Mouse (Mus musculus): ENCODE data around the gene Spcs1. TPM values are rescaled to one million over a fixed set of nuclear protein-coding genes. Genes with fewer than 3 reads are reported as not detected.

The Spcs1 gene
- polyA plus RNA-seq (2016; fragmentation: Nextera tagmentation; extraction: Ambion mirVana), result 296 and 308 TPM in 2 replicates

DNA sequence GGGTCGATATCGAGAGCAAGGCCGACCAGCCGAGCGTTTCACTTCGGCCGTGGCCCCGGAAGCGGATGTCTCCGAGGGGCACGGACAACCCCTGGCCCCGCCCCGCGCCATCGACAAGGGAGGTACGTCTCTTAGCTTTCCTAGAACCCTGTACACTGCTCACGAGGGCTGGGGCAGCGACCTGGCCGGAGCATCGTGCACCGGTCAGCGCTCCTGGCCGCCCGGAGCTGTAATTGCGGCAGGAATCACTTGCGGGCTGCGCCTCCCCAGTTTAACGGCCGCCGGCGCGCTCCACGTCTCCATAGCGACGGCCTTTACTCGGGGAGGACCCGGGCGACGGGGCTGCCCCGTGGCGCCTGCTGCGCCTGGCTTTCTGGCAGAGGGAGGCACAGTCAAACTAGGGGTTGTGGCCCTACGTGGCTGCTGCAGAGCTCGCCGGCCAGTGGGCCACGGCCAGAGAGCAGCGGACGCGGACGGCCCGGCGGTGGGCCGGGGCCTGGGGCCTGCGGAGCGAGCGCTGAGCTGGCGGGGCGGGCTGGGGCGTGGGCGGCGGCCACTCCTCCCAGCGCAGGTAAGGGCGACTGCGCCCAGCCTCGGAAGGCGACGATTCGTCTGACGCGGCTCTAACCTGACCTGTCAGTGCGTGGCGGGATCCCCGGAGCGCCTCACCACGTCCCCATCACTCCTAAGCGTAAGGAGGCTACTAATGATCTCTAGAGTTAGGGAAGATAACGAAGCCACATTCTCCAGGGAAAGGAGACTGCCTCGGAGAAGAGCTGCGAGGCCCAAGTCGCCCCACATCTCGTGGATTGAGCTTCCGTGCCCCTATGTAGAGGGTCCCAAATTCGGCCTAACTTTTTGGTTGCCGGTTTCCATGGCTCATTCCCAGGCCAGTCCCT, at the start of gene Spcs1, which contains the start of gene Glt8d1:
Gene Spcs1 (minus strand): TSS at position 366 of the 899 bp plus-strand sequence.
Gene Glt8d1 (plus strand): TSS at position 94 of the 899 bp plus-strand sequence.
- peak within 1 kb of the TSS; percentile 89 for H3K4me2 ChIP-seq
- H3K4me3 ChIP-seq, result peak within 1 kb of the TSS; percentile 91
- no peaks in the 10 kb centered on the region for H3K27me3 ChIP-seq (replicated peaks)
- H3K9ac ChIP-seq, result peak within 1 kb of the TSS; percentile 84
- H3K36me3 ChIP-seq, result peaks cover 24% of the 10 kb centered on the region
- H3K4me1 ChIP-seq, result peaks cover 36% of the 10 kb centered on the region
- H3K27ac ChIP-seq, result peak within 1 kb of the TSS; percentile 94
- under 1% methylated on average over 84 of the region's 84 CpGs for WGBS (ENCODE audit: insufficient replicate concordance)
- ATAC-seq, result peak; percentile 88
- no peaks in the 10 kb centered on the region for H3K9me3 ChIP-seq (replicated peaks)

DNA sequence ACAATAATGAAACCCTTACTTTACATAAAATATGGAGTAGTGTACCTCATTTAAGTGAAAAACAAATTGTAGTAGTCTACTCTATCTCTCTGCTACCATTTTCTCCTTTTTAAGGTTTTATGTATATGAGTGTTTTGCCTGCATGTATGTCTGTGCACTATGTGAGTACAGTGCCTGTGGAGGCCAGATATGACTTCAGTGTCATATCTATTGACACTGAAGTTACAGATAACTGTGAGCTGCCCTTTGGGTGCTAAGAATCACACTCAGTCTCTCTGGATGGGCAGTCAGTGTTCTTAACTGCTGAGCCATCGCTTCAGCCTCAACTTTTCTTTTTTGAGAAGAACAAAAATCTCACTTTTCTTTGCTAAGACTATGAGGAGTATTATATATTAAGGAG, 44.3 kb upstream of the Spcs1 start:
- peak; percentile 100 for ATAC-seq
- WGBS (ENCODE audit: insufficient replicate concordance), result 39% methylated on average over 1 of the region's 1 CpGs
- Histone ChIP-seq H3K4me2 (peak overlapping the region; percentile 47), H3K9ac (no peak overlapping the region), H3K36me3 (peaks cover 77% of the 10 kb centered on the region), H3K9me3 (replicated peaks) (no peaks in the 10 kb centered on the region), H3K27ac (peak overlapping the region; percentile 95), H3K4me3 (no peak overlapping the region), H3K27me3 (replicated peaks) (no peaks in the 10 kb centered on the region), H3K4me1 (peaks cover 27% of the 10 kb centered on the region)

DNA sequence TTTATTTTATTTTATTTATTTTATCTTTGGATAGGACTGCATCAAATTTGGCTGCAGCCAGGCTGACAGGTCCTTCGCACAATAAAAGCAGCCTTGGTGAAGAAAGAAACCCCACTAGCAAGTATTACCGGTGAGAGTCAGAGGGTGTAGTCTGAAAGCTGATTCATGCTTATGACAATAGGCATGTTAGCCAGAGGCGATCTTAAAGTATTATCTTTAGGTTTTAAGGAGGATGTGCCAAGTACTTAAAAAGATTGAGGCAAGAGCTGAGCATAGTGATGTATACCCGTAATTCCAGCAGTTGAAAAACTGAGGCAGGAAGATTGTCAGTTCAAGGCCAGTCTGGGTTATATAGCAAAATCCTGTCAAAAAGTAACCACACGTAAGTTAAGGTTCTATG, 43.8 kb upstream of the Spcs1 start:
- Histone ChIP-seq H3K4me3 (no peak overlapping the region), H3K9me3 (replicated peaks) (no peaks in the 10 kb centered on the region), H3K4me1 (peaks cover 27% of the 10 kb centered on the region), H3K36me3 (peaks cover 76% of the 10 kb centered on the region), H3K9ac (peak overlapping the region; percentile 50; the same call in 1 of the 2 replicates), H3K4me2 (peak overlapping the region; percentile 47), H3K27me3 (replicated peaks) (no peaks in the 10 kb centered on the region), H3K27ac (peak overlapping the region; percentile 95)
- ATAC-seq, result peak; percentile 52
- WGBS (ENCODE audit: insufficient replicate concordance), result 60% methylated on average over 5 of the region's 5 CpGs

DNA sequence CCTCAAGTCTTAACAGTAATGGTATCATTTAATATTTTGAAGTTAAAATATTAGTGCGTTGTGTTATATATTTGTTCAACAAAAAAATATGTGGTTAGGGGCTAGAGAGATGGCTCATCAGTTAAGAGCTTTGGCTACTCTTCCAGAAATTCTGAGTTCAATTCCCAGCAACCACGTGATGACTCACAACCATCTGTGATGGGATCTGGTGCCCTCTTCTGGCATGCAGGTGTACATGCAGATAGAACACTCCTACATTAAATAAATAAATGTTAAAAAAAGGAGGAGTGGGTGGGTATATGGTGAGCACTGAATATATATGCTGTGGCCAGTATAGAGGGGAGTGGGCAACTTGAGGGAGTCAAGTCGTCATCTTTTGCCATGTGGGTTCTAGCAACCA, 24.3 kb upstream of the Spcs1 start:
- ATAC-seq, result no peak

DNA sequence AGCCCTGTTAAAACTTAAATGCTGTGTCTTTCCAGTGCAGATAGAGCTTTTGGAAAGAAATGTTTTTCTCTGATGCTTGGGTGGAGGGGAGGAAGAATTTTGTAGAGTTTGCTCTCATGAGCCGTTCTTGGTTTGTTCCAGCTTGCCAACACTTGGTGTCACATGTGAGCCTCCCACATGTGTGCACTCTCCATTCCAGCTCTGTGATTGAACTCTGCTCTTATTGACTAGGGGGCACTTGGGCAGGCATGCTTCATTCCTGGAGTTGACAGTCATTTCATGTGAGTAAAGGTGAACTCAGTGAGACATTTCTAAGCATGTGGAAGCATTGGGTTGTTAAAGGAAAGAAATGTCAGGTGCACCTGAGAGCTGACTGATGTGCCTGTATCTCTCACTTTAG, 21.1 kb upstream of the Spcs1 start:
- ATAC-seq, result no peak
- peaks cover 57% of the 10 kb centered on the region for H3K36me3 ChIP-seq
- H3K27me3 ChIP-seq (replicated peaks), result no peaks in the 10 kb centered on the region
- 58% methylated on average over 1 of the region's 1 CpGs for WGBS (ENCODE audit: insufficient replicate concordance)
- H3K4me1 ChIP-seq, result peaks cover 46% of the 10 kb centered on the region
- H3K4me3 ChIP-seq, result no peak overlapping the region
- no peaks in the 10 kb centered on the region for H3K9me3 ChIP-seq (replicated peaks)
- H3K9ac ChIP-seq, result no peak overlapping the region
- peak overlapping the region; percentile 9; the same call in 1 of the 2 replicates for H3K27ac ChIP-seq
- no peak overlapping the region for H3K4me2 ChIP-seq

More for the DNA sequence above, 24.3 kb upstream of the Spcs1 start:
- no peak overlapping the region for H3K4me3 ChIP-seq
- 75% methylated on average over 3 of the region's 3 CpGs for WGBS (ENCODE audit: insufficient replicate concordance)
- H3K9me3 ChIP-seq (replicated peaks), result no peaks in the 10 kb centered on the region
- no peaks in the 10 kb centered on the region for H3K27me3 ChIP-seq (replicated peaks)
- H3K4me2 ChIP-seq, result no peak overlapping the region
- H3K27ac ChIP-seq, result no peak overlapping the region
- no peak overlapping the region for H3K9ac ChIP-seq
- peaks cover 28% of the 10 kb centered on the region for H3K4me1 ChIP-seq
- H3K36me3 ChIP-seq, result peaks cover 83% of the 10 kb centered on the region

DNA sequence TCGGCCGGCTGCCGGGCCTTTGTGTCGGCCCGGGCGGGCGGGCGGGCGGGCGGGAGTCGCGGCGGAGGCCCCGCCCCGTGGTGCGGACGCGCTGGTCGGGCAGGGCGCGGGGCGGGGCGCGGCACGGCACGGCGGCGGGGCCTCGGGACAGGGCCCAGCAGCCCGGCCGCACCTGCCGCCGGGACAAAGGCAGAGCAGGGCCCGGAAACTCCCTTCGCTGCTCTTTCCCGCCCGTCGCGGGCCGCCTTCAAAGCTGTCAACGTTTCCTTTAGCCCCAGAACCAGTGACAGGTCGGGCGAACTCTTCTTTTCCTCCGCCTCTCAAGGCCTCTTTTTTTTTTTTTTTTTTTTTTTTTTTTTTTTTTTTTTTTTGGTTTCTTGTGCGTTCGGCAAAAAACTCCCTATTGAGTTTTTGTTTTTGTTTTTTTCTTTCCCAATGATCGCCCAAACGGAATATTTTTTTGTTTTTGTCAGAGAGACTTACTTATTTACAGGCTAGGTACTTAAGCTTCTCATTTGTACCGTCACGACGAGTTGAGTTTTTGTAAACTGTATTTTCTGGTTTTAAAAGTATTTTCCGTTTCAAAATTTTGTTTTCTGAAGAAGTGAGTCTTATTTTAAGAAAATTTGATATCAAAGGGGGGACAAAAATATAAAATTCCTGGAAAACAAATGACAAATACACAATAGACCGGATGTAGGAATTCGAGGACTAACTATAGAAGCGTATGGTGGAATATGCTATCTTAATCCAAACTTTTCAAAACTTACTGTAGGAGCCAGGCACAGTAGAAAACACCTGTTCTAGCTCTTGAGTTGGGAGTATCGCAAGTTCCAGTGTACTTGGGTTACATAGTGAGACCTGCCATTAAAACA, 18.1 kb upstream of the Spcs1 start:
- Histone ChIP-seq H3K27ac (peak overlapping the region; percentile 99), H3K9me3 (replicated peaks) (no peaks in the 10 kb centered on the region), H3K4me2 (peak overlapping the region; percentile 79), H3K4me3 (peak overlapping the region; percentile 79), H3K27me3 (replicated peaks) (no peaks in the 10 kb centered on the region), H3K4me1 (peaks cover 60% of the 10 kb centered on the region), H3K9ac (peak overlapping the region; percentile 89), H3K36me3 (peaks cover 57% of the 10 kb centered on the region)
- peak; percentile 93 for ATAC-seq
- 4% methylated on average over 41 of the region's 56 CpGs for WGBS (ENCODE audit: insufficient replicate concordance)

DNA sequence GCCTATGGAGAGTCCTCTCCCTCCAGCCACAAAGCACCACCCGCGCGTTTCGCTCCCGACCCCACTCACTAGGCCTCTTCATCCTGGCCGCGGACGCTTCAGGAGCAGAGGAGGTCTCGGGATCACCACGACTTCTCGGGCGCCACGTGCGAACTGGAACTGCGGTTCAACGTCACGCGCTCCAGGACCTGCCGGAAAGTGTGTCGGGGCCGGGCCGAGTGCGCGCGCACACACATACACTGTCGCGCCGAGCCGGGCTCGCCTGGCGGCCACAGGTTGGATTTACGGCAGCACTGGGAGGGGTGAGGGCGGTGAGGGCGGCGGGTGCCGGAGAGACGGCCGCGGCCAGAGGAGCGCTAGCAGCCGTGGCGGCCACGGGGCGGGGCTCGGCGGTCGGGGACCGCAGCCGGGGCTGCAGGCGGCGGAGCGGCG, 17.4 kb upstream of the Spcs1 start, which contains the start of the genes Pbrm1 and Gnl3:
Gene Pbrm1 (plus strand): TSS at position 279 of the 432 bp plus-strand sequence.
Gene Gnl3 (minus strand): TSS at position 293 of the 432 bp plus-strand sequence.
- Histone ChIP-seq H3K4me2 (peak within 1 kb of the TSS; percentile 95), H3K9me3 (replicated peaks) (no peaks in the 10 kb centered on the region), H3K4me3 (peak within 1 kb of the TSS; percentile 79), H3K9ac (peak within 1 kb of the TSS; percentile 89), H3K27me3 (replicated peaks) (no peaks in the 10 kb centered on the region), H3K27ac (peak within 1 kb of the TSS; percentile 99), H3K36me3 (peaks cover 58% of the 10 kb centered on the region), H3K4me1 (peaks cover 57% of the 10 kb centered on the region)
- WGBS (ENCODE audit: insufficient replicate concordance), result 2% methylated on average over 43 of the region's 53 CpGs
- peak; percentile 87 for ATAC-seq

DNA sequence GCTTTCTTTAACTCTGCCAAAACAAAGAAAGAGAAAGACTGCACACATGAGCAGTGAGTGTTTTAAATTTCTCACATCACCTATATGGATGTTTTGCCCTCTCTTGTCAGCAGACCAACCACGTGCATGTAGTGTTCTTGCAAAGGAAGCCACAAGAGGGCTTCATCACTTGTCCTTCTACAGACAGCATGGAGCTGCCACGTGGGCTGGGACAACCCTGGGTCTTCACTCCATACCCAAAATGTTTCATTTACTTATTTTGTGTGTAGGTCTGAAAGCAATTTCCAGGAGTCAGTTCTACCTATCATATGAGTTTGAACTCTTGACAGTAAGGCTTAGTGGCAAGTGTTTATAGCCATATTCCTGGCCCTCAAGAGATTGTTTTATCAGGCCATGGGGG, 16.4 kb upstream of the Spcs1 start:
- H3K9me3 ChIP-seq (replicated peaks), result no peaks in the 10 kb centered on the region
- H3K27me3 ChIP-seq (replicated peaks), result no peaks in the 10 kb centered on the region
- peaks cover 60% of the 10 kb centered on the region for H3K36me3 ChIP-seq
- peak overlapping the region; percentile 79 for H3K4me3 ChIP-seq
- H3K4me2 ChIP-seq, result peak overlapping the region; percentile 95
- no peak for ATAC-seq
- 0% methylated on average over 2 of the region's 2 CpGs for WGBS (ENCODE audit: insufficient replicate concordance)
- H3K27ac ChIP-seq, result peak overlapping the region; percentile 99
- peak overlapping the region; percentile 89 for H3K9ac ChIP-seq
- H3K4me1 ChIP-seq, result peaks cover 53% of the 10 kb centered on the region

DNA sequence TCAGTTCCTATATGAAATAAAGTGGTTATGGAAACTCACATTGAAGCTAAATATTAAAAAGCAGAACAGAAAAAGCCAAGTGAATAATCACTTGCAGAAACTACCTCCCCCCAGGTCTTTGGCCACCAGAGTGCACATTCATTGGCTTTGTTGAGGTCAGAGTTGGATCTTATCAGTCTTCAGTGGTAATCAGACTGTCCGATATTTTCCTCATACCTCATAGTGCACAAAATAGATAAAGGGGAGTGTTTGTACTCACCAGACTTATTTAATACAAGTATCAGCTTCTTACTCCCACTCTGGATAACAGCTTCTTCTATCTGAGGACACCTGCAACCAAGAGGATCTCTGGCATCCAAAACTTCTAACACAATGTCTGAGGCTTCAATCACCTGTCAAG, 14.6 kb upstream of the Spcs1 start:
- Histone ChIP-seq H3K9ac (peak overlapping the region; percentile 89; the same call in 1 of the 2 replicates), H3K4me2 (peak overlapping the region; percentile 95), H3K27ac (peak overlapping the region; percentile 99), H3K9me3 (replicated peaks) (no peaks in the 10 kb centered on the region), H3K36me3 (peaks cover 68% of the 10 kb centered on the region), H3K4me1 (peaks cover 37% of the 10 kb centered on the region), H3K4me3 (peak overlapping the region; percentile 79; the same call in 1 of the 2 replicates), H3K27me3 (replicated peaks) (no peaks in the 10 kb centered on the region)
- 30% methylated on average over 1 of the region's 1 CpGs for WGBS (ENCODE audit: insufficient replicate concordance)
- no peak for ATAC-seq

DNA sequence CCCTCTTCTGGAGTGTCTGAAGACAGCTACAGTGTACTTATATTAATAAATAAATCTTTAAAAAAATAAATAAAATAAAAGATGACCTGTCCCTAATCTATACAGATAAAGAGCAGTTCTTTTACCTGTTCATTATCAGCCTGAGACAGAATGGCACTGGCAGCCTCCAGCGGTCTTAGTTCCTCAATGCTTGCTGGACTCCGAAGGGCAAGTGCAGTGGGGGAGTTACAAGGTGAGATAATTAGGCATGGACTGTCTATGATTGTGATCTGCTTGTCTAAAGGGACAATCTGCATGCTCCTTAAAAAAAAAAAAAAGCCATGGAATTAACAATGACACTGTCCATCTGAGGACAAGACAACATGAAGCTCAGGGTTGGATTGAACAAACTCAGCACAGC, 12.5 kb upstream of the Spcs1 start:
- H3K9ac ChIP-seq, result no peak overlapping the region
- H3K27me3 ChIP-seq (replicated peaks), result no peaks in the 10 kb centered on the region
- peaks cover 26% of the 10 kb centered on the region for H3K4me1 ChIP-seq
- no peak overlapping the region for H3K4me3 ChIP-seq
- no peak overlapping the region for H3K27ac ChIP-seq
- 78% methylated on average over 2 of the region's 2 CpGs for WGBS (ENCODE audit: insufficient replicate concordance)
- no peak for ATAC-seq
- H3K9me3 ChIP-seq (replicated peaks), result no peaks in the 10 kb centered on the region
- peaks cover 89% of the 10 kb centered on the region for H3K36me3 ChIP-seq
- H3K4me2 ChIP-seq, result no peak overlapping the region

DNA sequence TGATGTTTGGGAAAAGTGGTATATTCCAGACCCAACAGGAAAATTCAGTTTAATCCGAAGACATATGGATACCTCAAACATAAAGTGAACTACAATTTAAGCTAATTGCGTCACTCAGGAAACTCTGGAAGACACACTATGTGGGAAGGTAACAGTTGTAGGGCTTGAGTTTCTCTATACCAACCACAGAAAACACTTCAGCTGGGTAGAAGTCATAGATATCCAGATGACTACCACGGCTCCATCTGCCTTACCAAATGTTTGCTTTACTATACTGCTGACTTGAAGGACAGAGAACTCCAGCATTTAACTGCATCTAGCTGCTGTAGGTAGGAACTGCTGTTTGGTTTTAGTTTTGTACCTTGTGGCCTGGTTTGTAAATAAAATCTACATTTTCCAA, 10.1 kb upstream of the Spcs1 start:
- Histone ChIP-seq H3K9me3 (replicated peaks) (no peaks in the 10 kb centered on the region), H3K9ac (no peak overlapping the region), H3K4me1 (peaks cover 26% of the 10 kb centered on the region), H3K27me3 (replicated peaks) (no peaks in the 10 kb centered on the region), H3K27ac (0 out of 2 replicates have a peak overlapping the region, but pooled peaks have one; percentile 7), H3K4me3 (no peak overlapping the region), H3K4me2 (no peak overlapping the region), H3K36me3 (peaks cover 83% of the 10 kb centered on the region)
- no peak for ATAC-seq
- 78% methylated on average over 3 of the region's 3 CpGs for WGBS (ENCODE audit: insufficient replicate concordance)
